Mouse (Mus musculus): ENCODE results near the gene Ulbp1. TPM values are rescaled to one million over a fixed set of nuclear protein-coding genes. Genes with fewer than 3 reads are reported as not detected.

Gene Ulbp1
- polyA plus RNA-seq (2015; fragmentation: Nextera tagmentation; extraction: Ambion mirVana) = 2.5 and 2.7 TPM in 2 replicates

GRCm38 (mm10) chr10:7473197-7473889 lies at the start of gene Ulbp1:
Ulbp1 (minus strand) TSS chr10:7473638.

Other genes starting within 250 kb of the Ulbp1 start
- gene Lrp11, start 116.2 kb upstream of the Ulbp1 start, polyA plus RNA-seq (2015; fragmentation: Nextera tagmentation; extraction: Ambion mirVana) = 17.4 and 27.1 TPM in 2 replicates
- gene Nup43, start 193.9 kb upstream of the Ulbp1 start, polyA plus RNA-seq (2015; fragmentation: Nextera tagmentation; extraction: Ambion mirVana) = 24.4 and 27.2 TPM in 2 replicates
- 98.4 and 112 TPM in 2 replicates for gene Pcmt1, start 207.5 kb upstream of the Ulbp1 start, polyA plus RNA-seq (2015; fragmentation: Nextera tagmentation; extraction: Ambion mirVana)
- gene Lats1, start 207.6 kb upstream of the Ulbp1 start, polyA plus RNA-seq (2015; fragmentation: Nextera tagmentation; extraction: Ambion mirVana) = 4.7 and 4.8 TPM in 2 replicates